Comparison of ENCODE assay signal across 8 mouse cellular contexts in the genomic region with DNA sequence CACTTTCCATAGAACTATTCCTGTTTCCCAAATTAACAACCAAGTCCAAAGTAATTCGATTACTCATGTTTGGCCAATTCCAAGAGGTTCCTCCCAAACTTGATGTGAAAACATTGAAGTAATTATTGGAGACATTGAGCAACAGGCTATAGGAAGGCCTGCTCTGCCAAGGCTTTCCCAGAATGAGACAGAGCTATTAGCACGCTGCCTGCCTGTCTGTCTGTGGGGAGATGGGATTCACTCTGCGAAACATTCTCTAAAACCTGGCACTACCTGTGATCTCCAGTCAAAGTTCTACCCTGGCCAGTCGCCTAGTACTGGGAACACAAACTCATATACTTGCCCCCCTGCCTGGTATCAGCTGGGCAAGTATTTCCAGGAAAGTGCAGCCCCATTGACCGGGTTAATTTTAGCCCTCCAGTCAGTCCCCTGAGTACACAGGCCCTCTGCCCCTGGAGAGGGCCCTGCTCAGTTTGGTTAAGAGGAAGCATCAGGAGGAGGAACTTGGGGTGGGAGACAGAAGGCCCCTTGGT. TPM values are rescaled to one million over a fixed set of nuclear protein-coding genes. Genes with fewer than 3 reads are reported as not detected.
A peak's percentile ranks its signal among the peaks of the same experiment; 100 is the strongest.
DNase-seq lines count a peak whose midpoint lies in the region; ATAC-seq and TF ChIP-seq lines count a peak whose summit lies in the region.

No protein-coding gene starts in this region.

- no peak for TF ChIP-seq CTCF in thymus, adult 2 months (IDR thresholded peaks at IDR 0.05; ENCODE audit: borderline replicate concordance, control insufficient read depth, extremely low read depth, insufficient read depth, low read length, poor library complexity)

- H3K4me2 ChIP-seq in forebrain, embryonic 12.5 days = peak overlapping the region; percentile 84
- peak overlapping the region; percentile 70 for H3K4me2 ChIP-seq in hindbrain, embryonic 14.5 days (replicated peaks)
- peak overlapping the region; percentile 92 for H3K4me2 ChIP-seq in liver, embryonic 12.5 days
- H3K4me2 ChIP-seq in stomach, embryonic 16.5 days (ENCODE audit: low read depth, low read length) = peak overlapping the region; percentile 83

- H3K4me1 ChIP-seq in thymus, adult 2 months (replicated peaks; ENCODE audit: control insufficient read depth, insufficient read depth, low read length) = peaks cover 35% of the 10 kb centered on the region
- peaks cover 37% of the 10 kb centered on the region for H3K4me1 ChIP-seq in forebrain, embryonic 12.5 days
- peaks cover 29% of the 10 kb centered on the region for H3K4me1 ChIP-seq in hindbrain, embryonic 14.5 days (replicated peaks; ENCODE audit: control insufficient read depth, insufficient read depth, low read length)
- H3K4me1 ChIP-seq in liver, embryonic 12.5 days = peaks cover 77% of the 10 kb centered on the region
- peaks cover 35% of the 10 kb centered on the region for H3K4me1 ChIP-seq in stomach, embryonic 16.5 days (ENCODE audit: control insufficient read depth, insufficient read depth, low read length)

- no peaks in the 10 kb centered on the region for H3K27me3 ChIP-seq in thymus, adult 2 months (ENCODE audit: control insufficient read depth, insufficient read depth, low read length)
- no peaks in the 10 kb centered on the region for H3K27me3 ChIP-seq in forebrain, embryonic 12.5 days
- no peaks in the 10 kb centered on the region for H3K27me3 ChIP-seq in hindbrain, embryonic 14.5 days (ENCODE audit: control insufficient read depth, insufficient read depth, low read length)
- H3K27me3 ChIP-seq in liver, embryonic 12.5 days (replicated peaks) = no peaks in the 10 kb centered on the region
- no peaks in the 10 kb centered on the region for H3K27me3 ChIP-seq in stomach, embryonic 16.5 days (ENCODE audit: control insufficient read depth, insufficient read depth, low read length)

- H3K4me3 ChIP-seq in thymus, adult 2 months (ENCODE audit: control insufficient read depth, insufficient read depth, low read length) = peak overlapping the region; percentile 44
- H3K4me3 ChIP-seq in forebrain, embryonic 12.5 days (replicated peaks) = peak overlapping the region; percentile 72
- peak overlapping the region; percentile 70 for H3K4me3 ChIP-seq in hindbrain, embryonic 14.5 days (replicated peaks; ENCODE audit: low read length)
- peak overlapping the region; percentile 79 for H3K4me3 ChIP-seq in liver, embryonic 12.5 days
- H3K4me3 ChIP-seq in stomach, embryonic 16.5 days (replicated peaks; ENCODE audit: low read length) = peak overlapping the region; percentile 71

- ATAC-seq in forebrain, embryonic 12.5 days (ENCODE audit: low FRiP score) = no peak
- ATAC-seq in hindbrain, embryonic 14.5 days (ENCODE audit: low FRiP score) = no peak
- ATAC-seq in liver, embryonic 12.5 days = no peak
- no peak for ATAC-seq in stomach, embryonic 16.5 days (ENCODE audit: insufficient read depth, low FRiP score)

- TF ChIP-seq POLR2A in thymus, adult 2 months (IDR thresholded peaks at IDR 0.05; ENCODE audit: control insufficient read depth, extremely low read depth, insufficient read depth, low read length, poor library complexity) = no peak

- 11% methylated on average over 5 of the region's 5 CpGs for WGBS in thymus, adult 2 months
- 47% methylated on average over 5 of the region's 5 CpGs for WGBS in forebrain, embryonic 12.5 days
- WGBS in hindbrain, embryonic 14.5 days = 42% methylated on average over 5 of the region's 5 CpGs
- 7% methylated on average over 5 of the region's 5 CpGs for WGBS in liver, embryonic 12.5 days (ENCODE audit: insufficient replicate concordance)
- 20% methylated on average over 5 of the region's 5 CpGs for WGBS in stomach, embryonic 16.5 days

- H3K27ac ChIP-seq in thymus, adult 2 months (ENCODE audit: control insufficient read depth, insufficient read depth, low read length) = peak overlapping the region; percentile 60; the same call in 1 of the 2 replicates
- H3K27ac ChIP-seq in forebrain, embryonic 12.5 days = 0 out of 2 replicates have a peak overlapping the region, but pooled peaks have one; percentile 37
- H3K27ac ChIP-seq in hindbrain, embryonic 14.5 days = no peak overlapping the region
- peak overlapping the region; percentile 98 for H3K27ac ChIP-seq in liver, embryonic 12.5 days
- H3K27ac ChIP-seq in stomach, embryonic 16.5 days (ENCODE audit: low read length) = peak overlapping the region; percentile 93

- H3K9ac ChIP-seq in forebrain, embryonic 12.5 days = peak overlapping the region; percentile 88
- H3K9ac ChIP-seq in hindbrain, embryonic 14.5 days = peak overlapping the region; percentile 81
- H3K9ac ChIP-seq in liver, embryonic 12.5 days = peak overlapping the region; percentile 93
- peak overlapping the region; percentile 91 for H3K9ac ChIP-seq in stomach, embryonic 16.5 days (ENCODE audit: low read length)

- no peaks in the 10 kb centered on the region for H3K9me3 ChIP-seq in forebrain, embryonic 12.5 days
- no peaks in the 10 kb centered on the region for H3K9me3 ChIP-seq in hindbrain, embryonic 14.5 days (ENCODE audit: control insufficient read depth, low read length)
- H3K9me3 ChIP-seq in liver, embryonic 12.5 days (replicated peaks) = no peaks in the 10 kb centered on the region
- no peaks in the 10 kb centered on the region for H3K9me3 ChIP-seq in stomach, embryonic 16.5 days (replicated peaks; ENCODE audit: control insufficient read depth, low read length)

- DNase-seq in thymus, adult 2 months = no peak
- DNase-seq in thymus, postnatal 10 days (ENCODE audit: low spot score in 2 of 2) = no peak
- no peak for DNase-seq in hindbrain, embryonic 14.5 days (ENCODE audit: low spot score)
- no peak for DNase-seq in layer of hippocampus, adult 8-10 months (ENCODE audit: low spot score in 2 of 2)
- no peak for DNase-seq in cerebellum, postnatal 36 days

- no peaks in the 10 kb centered on the region for H3K36me3 ChIP-seq in thymus, adult 2 months (ENCODE audit: control insufficient read depth, insufficient read depth, low read length)
- no peaks in the 10 kb centered on the region for H3K36me3 ChIP-seq in forebrain, embryonic 12.5 days (replicated peaks)
- H3K36me3 ChIP-seq in hindbrain, embryonic 14.5 days (replicated peaks; ENCODE audit: control insufficient read depth, insufficient read depth) = no peaks in the 10 kb centered on the region
- peaks cover 19% of the 10 kb centered on the region for H3K36me3 ChIP-seq in liver, embryonic 12.5 days
- H3K36me3 ChIP-seq in stomach, embryonic 16.5 days (ENCODE audit: control insufficient read depth, insufficient read depth, low read length) = no peaks in the 10 kb centered on the region

RNA-seq across cellular contexts. Expression of a gene that starts 1.5 kb away (rescaled TPM):
- 34.1 and 49.4 TPM in 2 replicates for polyA plus RNA-seq in thymus, adult 2 months (2012; rRNA removed)
- 12.8 and 14.0 TPM in 2 replicates for polyA plus RNA-seq in forebrain, embryonic 12.5 days (2016; fragmentation: Nextera tagmentation; extraction: Ambion mirVana)
- polyA plus RNA-seq in hindbrain, embryonic 14.5 days (2014; fragmentation: Nextera tagmentation; extraction: Ambion mirVana) = 8.2 and 9.1 TPM in 2 replicates
- 39.6 and 40.0 TPM in 2 replicates for polyA plus RNA-seq in liver, embryonic 12.5 days (2016; fragmentation: Nextera tagmentation; extraction: Ambion mirVana)
- 50.1 and 51.2 TPM in 2 replicates for polyA plus RNA-seq in stomach, embryonic 16.5 days (2015; fragmentation: Nextera tagmentation; extraction: Ambion mirVana)
- 10 to 100 TPM in 2 of 4 experiments, 1 to 10 TPM in 2; 6.7 to 13.0 (median 9.0) TPM for total RNA-seq in layer of hippocampus, adult 8-10 months (2022)
